Mouse (Mus musculus) hindbrain, embryonic 12.5 days (tissue): ENCODE measurements at regions not wholly inside any gene's neighbourhood (a gene's known extent, or its start where the extent isn't known, plus 50 kb on each side); places are given as distances from the start of the nearest gene placed in this dataset.

Experiments used
- ATAC-seq: fragments of 200-750 bp; cut with Nextera tagmentation; 2 replicates; pipeline ENCODE4 v1.8.0; 2017; ENCODE audit warnings: moderate TSS enrichment; ENCODE audit not compliant: low FRiP score
- H3K27ac ChIP-seq: fragments of 300-500 bp; sonication (generic); 2 replicates; pipeline ENCODE4 v1.5.1; 2016; ENCODE audit warnings: mild to moderate bottlenecking
- H3K27me3 ChIP-seq: fragments of 300-500 bp; sonication (generic); 2 replicates; pipeline ENCODE4 v1.6.1; 2016; ENCODE audit warnings: mild to moderate bottlenecking
- H3K36me3 ChIP-seq: fragments of 300-500 bp; sonication (generic); 2 replicates; pipeline ENCODE4 v1.6.1; 2016; ENCODE audit warnings: mild to moderate bottlenecking
- H3K4me1 ChIP-seq: fragments of 300-500 bp; sonication (generic); 2 replicates; pipeline ENCODE4 v1.6.1; 2016
- H3K4me2 ChIP-seq: fragments of 300-500 bp; sonication (generic); replicated peaks from 2 replicates; pipeline ENCODE4 v1.6.1; 2016; ENCODE audit warnings: mild to moderate bottlenecking
- H3K4me3 ChIP-seq: fragments of 300-500 bp; sonication (generic); 2 replicates; pipeline ENCODE4 v1.5.1; 2016; ENCODE audit warnings: mild to moderate bottlenecking
- H3K9ac ChIP-seq: fragments of 300-500 bp; sonication (generic); 2 replicates; pipeline ENCODE4 v1.6.1; 2016; ENCODE audit warnings: mild to moderate bottlenecking, moderate library complexity
- H3K9me3 ChIP-seq: fragments of 300-500 bp; sonication (generic); replicated peaks from 2 replicates; pipeline ENCODE4 v1.6.1; 2016; ENCODE audit warnings: mild to moderate bottlenecking
- WGBS: fragments of 180-500 bp; shearing (Covaris S2); methylation state at CpG from one replicate; pipeline ENCODE4 v1.1.7; 2016; 5-methylcytosine and 5-hydroxymethylcytosine counted together

DNA sequence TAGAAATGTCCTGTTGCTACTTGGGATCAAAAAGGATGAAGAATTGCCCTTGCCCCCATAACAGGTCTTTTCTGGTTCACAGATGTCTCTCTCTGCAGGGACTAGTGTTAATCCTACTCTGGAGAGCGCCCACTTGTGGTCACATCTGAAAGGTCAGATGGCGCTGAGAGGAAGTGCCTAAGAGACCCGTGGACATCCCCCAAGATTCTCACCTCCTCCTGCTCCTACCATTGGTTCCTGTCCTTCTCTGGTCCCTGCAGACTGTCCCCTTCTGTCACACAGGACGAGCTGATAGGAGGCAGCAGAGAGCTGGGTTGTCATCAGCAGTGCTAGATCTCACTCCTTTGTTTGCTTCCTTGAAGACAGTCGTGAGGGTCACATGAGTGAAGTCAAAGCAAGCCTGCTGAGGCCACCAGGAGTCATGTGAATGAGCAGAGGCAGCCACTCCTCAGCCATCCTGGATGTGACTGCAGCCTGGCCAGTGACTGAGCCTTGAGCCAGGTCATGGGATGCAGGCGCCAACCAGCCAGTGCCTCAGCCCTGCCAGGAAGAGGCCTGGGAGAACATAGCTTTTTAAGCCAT is 420.6 kb downstream of the Matn1 start:
- ATAC-seq, result no peak
- Histone ChIP-seq H3K9ac (no peak overlapping the region), H3K4me2 (no peak overlapping the region), H3K9me3 (no peaks in the 10 kb centered on the region), H3K4me3 (no peak overlapping the region), H3K4me1 (peaks cover 3% of the 10 kb centered on the region; the same call in 1 of the 2 replicates), H3K27me3 (no peaks in the 10 kb centered on the region), H3K27ac (no peak overlapping the region), H3K36me3 (no peaks in the 10 kb centered on the region)
- WGBS, result 25% methylated on average over 6 of the region's 6 CpGs

DNA sequence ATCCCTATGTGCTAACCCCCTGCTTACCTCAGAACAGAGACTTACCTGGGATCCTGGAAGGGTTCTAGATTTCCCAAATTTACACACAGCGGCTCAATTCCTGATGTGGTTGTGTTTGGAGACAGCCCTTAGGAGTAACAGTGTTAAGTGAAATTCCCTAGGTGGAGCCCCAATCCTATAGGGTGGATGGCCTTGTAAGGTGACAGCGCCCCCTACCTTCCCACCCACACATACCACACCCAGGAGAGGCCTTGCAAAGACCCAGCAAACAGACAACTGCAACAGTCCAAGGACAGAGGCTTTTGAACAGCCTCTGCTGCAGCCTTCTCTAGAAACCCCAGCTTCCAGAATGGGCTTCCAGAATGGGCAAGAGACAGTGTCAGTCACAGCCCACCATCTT is 421.8 kb downstream of the Matn1 start:
- no peaks in the 10 kb centered on the region for H3K27me3 ChIP-seq

DNA sequence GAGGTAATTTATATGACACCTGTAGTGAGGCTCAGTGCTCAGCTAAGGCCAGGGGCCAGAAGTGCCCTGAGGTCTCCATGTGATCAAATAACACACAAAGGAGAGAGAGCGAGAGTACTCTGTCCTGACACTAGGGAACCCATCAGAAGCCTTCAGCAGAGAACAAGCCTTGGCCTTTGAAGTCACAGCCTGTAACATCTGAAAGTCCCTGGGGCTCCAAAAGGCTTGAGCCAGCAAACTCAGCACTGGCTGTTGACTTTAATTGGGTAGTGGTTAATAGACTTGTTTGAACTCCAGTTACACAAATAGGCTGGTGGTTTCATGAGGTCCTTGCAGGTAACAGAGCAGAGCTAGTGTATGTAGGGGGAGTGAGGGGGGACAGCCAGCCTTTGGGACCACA is 422.5 kb downstream of the Matn1 start:
- ATAC-seq, result no peak
- WGBS, result 70% methylated on average over 1 of the region's 1 CpGs

More for the DNA sequence above, 421.8 kb downstream of the Matn1 start:
- Histone ChIP-seq H3K4me3 (no peak overlapping the region), H3K9ac (no peak overlapping the region), H3K4me1 (peaks cover 12% of the 10 kb centered on the region), H3K9me3 (no peaks in the 10 kb centered on the region), H3K4me2 (no peak overlapping the region), H3K36me3 (no peaks in the 10 kb centered on the region), H3K27ac (no peak overlapping the region)
- WGBS, result 66% methylated on average over 2 of the region's 2 CpGs
- no peak for ATAC-seq

DNA sequence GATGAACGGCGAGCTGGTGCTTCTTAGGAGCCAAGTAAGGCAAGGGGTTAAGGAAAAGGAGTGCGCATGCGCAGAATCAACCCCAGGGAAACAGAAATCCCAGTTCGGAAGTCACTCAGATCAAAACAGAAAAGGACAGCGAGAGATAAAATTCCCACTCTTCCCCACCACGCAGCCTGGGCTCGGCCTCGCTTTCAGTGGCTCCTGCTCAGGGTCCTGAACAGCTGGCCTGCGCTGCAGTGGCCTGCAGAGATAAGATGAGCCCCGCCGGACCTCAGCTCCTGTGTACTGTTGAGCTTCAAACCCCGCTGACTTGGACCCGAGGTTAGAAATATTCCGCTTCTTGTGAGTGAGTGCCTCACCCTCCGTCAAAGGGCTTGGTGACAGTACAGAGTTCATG is 428.3 kb downstream of the Matn1 start:
- Histone ChIP-seq H3K9ac (no peak overlapping the region), H3K4me2 (no peak overlapping the region), H3K36me3 (no peaks in the 10 kb centered on the region), H3K9me3 (no peaks in the 10 kb centered on the region), H3K4me1 (peaks cover 9% of the 10 kb centered on the region), H3K27ac (no peak overlapping the region), H3K4me3 (no peak overlapping the region), H3K27me3 (no peaks in the 10 kb centered on the region)
- 81% methylated on average over 16 of the region's 16 CpGs for WGBS
- ATAC-seq, result no peak

More for the DNA sequence above, 422.5 kb downstream of the Matn1 start:
- H3K4me2 ChIP-seq, result no peak overlapping the region
- H3K9ac ChIP-seq, result no peak overlapping the region
- H3K4me1 ChIP-seq, result peaks cover 12% of the 10 kb centered on the region
- no peaks in the 10 kb centered on the region for H3K9me3 ChIP-seq
- H3K36me3 ChIP-seq, result no peaks in the 10 kb centered on the region
- H3K27ac ChIP-seq, result no peak overlapping the region
- H3K27me3 ChIP-seq, result no peaks in the 10 kb centered on the region
- no peak overlapping the region for H3K4me3 ChIP-seq

DNA sequence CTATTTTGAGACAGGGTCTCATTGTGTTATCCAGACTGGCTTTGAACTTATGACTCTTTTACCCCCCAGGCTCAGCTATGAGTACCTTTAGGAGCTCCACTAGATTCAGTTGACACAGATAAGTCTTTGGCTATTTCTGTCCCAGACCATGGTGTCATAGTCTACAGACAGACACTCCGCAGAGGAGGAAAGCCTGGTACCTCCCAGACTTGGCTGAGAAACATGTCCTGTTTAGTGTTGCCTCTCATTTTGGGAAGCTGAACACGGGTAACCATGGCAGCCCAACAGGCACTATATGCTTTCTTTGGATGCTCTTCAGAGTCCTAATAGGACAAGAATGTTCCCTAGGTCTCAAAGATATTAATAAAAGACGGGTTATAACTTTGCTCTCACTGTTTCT is 429.0 kb downstream of the Matn1 start:
- H3K9me3 ChIP-seq, result no peaks in the 10 kb centered on the region
- no peaks in the 10 kb centered on the region for H3K36me3 ChIP-seq
- no peak for ATAC-seq
- peaks cover 9% of the 10 kb centered on the region for H3K4me1 ChIP-seq
- no peak overlapping the region for H3K4me2 ChIP-seq
- WGBS, result 80% methylated on average over 3 of the region's 3 CpGs
- no peak overlapping the region for H3K27ac ChIP-seq
- H3K4me3 ChIP-seq, result no peak overlapping the region
- no peak overlapping the region for H3K9ac ChIP-seq
- no peaks in the 10 kb centered on the region for H3K27me3 ChIP-seq

DNA sequence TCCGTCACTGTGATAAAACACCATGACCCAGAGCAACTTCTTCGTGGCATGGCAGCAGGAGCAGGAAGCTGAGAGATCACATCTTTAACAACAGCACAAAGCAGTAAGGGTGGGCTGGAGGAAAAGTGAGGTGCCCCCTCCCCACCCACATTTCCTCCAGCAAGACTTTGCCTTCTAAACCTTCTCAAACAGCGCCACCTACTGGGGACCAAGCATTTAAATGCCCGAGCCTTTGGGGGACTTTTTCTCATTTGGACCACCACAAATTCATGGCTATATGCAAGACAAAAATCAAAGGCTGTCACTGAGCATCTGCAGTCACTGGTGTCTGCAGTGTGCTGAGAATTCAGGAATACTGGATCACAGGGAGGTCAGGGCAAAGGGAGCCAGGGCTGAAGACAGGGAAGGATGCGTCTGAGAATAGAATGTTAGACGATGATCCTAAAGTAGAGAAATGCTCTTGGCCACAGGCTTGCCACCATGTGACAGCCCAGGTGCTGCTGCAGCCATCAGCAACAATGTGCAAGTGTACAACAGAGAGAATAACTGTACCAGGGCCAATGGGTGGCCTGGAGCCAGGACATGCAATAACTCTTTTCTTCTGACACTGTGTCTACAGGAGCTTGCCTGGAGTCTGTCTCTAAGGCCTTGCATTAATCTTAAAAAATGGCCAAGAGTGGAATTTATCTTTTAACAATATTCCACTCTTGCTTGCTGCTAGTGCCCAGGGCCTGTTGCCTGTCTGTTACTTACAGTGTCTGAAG is 430.5 kb downstream of the Matn1 start:
- ATAC-seq, result no peak
- H3K27me3 ChIP-seq, result no peaks in the 10 kb centered on the region
- H3K9me3 ChIP-seq, result no peaks in the 10 kb centered on the region
- 88% methylated on average over 6 of the region's 6 CpGs for WGBS
- no peak overlapping the region for H3K4me3 ChIP-seq
- H3K4me1 ChIP-seq, result peaks cover 9% of the 10 kb centered on the region
- H3K9ac ChIP-seq, result no peak overlapping the region
- no peak overlapping the region for H3K4me2 ChIP-seq
- H3K27ac ChIP-seq, result no peak overlapping the region
- H3K36me3 ChIP-seq, result no peaks in the 10 kb centered on the region

DNA sequence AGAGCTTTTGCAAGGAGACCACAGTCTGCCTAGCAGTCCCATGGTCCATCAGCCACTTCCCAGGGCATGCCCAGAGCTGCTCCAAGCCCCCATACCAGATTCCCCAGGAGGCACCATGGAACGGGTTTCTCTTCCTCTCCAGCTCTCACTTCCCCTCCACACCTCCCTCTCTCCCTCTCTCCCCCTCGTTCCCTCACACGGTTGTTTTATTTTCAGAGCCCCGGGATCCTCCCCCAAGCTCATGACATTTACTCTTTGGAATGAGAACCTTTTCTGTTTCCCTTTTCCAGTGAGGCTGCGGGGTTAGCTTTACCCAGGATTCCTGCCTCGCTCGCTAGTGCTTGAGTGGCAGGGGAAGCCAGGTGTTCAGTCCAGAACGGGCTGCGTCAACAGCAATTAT is 436.9 kb downstream of the Matn1 start:
- 58% methylated on average over 9 of the region's 9 CpGs for WGBS
- ATAC-seq, result no peak

DNA sequence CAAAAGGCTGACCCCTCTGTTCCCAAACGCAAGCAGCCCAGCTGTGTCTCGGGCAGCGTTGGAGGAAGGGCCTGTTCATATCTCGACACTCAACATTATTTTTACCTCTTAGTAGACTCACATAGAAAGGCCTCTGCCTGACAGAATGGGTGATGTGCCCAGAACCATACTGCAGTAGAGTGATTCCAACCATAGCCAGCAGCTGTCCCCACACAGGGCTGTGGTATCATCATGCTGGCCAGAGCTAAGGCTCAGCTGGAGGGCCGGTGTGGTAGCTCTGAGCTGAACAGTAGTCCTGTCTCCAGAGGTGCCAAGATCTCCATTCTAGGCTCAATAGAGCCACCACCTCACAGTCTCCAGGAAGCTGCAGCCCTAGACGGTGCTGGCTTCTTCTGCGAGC is 437.3 kb downstream of the Matn1 start:
- no peaks in the 10 kb centered on the region for H3K9me3 ChIP-seq
- no peak overlapping the region for H3K27ac ChIP-seq
- H3K4me2 ChIP-seq, result no peak overlapping the region
- ATAC-seq, result no peak
- peaks cover 7% of the 10 kb centered on the region for H3K4me1 ChIP-seq
- no peaks in the 10 kb centered on the region for H3K27me3 ChIP-seq
- H3K36me3 ChIP-seq, result no peaks in the 10 kb centered on the region
- no peak overlapping the region for H3K4me3 ChIP-seq
- WGBS, result 79% methylated on average over 7 of the region's 7 CpGs
- H3K9ac ChIP-seq, result no peak overlapping the region

More for the DNA sequence above, 436.9 kb downstream of the Matn1 start:
- H3K36me3 ChIP-seq, result no peaks in the 10 kb centered on the region
- no peak overlapping the region for H3K27ac ChIP-seq
- no peak overlapping the region for H3K9ac ChIP-seq
- H3K9me3 ChIP-seq, result no peaks in the 10 kb centered on the region
- H3K4me3 ChIP-seq, result no peak overlapping the region
- H3K27me3 ChIP-seq, result no peaks in the 10 kb centered on the region
- H3K4me1 ChIP-seq, result peaks cover 7% of the 10 kb centered on the region
- H3K4me2 ChIP-seq, result no peak overlapping the region

DNA sequence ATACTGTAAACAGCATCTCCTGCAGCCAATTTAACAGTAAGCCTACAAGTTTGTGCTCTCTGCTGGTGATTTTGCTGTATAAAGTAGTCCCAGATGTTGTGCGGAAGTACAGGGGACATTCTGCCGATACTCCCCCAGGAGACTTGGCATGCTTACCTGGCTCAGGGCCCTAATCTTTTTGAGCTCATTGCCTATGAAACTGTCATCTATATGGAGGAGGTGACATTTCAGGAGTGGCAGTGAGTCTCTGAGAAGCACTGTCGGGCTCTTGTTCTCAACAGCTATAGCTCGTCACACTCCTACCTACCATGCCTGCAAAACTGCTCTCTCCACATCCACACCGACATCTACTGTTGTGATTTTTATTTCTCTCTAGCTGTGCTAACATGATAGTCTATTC is 439.7 kb downstream of the Matn1 start:
- peaks cover 7% of the 10 kb centered on the region for H3K4me1 ChIP-seq
- H3K4me2 ChIP-seq, result no peak overlapping the region
- 73% methylated on average over 5 of the region's 5 CpGs for WGBS
- H3K27me3 ChIP-seq, result no peaks in the 10 kb centered on the region
- no peak overlapping the region for H3K4me3 ChIP-seq
- 0 out of 2 replicates have a peak, but pooled peaks cover 3% of the 10 kb centered on the region for H3K9me3 ChIP-seq
- H3K9ac ChIP-seq, result no peak overlapping the region
- H3K36me3 ChIP-seq, result no peaks in the 10 kb centered on the region
- no peak for ATAC-seq
- no peak overlapping the region for H3K27ac ChIP-seq

DNA sequence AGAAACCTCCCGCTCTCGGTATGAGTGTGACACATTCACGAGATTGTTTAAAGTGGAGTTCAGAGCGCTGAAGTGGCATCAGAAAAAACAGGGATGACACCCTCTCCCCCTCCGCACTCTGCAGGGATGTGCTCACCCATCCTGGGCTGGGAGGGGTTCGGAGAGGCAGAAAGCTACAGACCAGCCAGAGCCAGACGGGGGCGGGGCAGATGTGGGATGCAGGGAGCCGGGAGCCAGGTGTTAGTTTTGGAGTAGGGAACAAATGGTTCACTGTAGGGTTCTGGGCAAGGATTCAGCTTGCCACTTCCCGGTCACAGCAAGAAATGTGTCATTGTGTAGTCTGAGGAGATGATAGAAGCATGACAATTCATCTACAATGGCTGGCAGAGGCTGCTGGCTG is 442.8 kb downstream of the Matn1 start:
- no peak for ATAC-seq
- H3K9me3 ChIP-seq, result 0 out of 2 replicates have a peak, but pooled peaks cover 3% of the 10 kb centered on the region
- H3K27me3 ChIP-seq, result no peaks in the 10 kb centered on the region
- no peak overlapping the region for H3K9ac ChIP-seq
- H3K4me1 ChIP-seq, result peaks cover 11% of the 10 kb centered on the region
- 79% methylated on average over 10 of the region's 10 CpGs for WGBS
- H3K27ac ChIP-seq, result no peak overlapping the region
- no peak overlapping the region for H3K4me3 ChIP-seq
- H3K4me2 ChIP-seq, result no peak overlapping the region
- H3K36me3 ChIP-seq, result no peaks in the 10 kb centered on the region

DNA sequence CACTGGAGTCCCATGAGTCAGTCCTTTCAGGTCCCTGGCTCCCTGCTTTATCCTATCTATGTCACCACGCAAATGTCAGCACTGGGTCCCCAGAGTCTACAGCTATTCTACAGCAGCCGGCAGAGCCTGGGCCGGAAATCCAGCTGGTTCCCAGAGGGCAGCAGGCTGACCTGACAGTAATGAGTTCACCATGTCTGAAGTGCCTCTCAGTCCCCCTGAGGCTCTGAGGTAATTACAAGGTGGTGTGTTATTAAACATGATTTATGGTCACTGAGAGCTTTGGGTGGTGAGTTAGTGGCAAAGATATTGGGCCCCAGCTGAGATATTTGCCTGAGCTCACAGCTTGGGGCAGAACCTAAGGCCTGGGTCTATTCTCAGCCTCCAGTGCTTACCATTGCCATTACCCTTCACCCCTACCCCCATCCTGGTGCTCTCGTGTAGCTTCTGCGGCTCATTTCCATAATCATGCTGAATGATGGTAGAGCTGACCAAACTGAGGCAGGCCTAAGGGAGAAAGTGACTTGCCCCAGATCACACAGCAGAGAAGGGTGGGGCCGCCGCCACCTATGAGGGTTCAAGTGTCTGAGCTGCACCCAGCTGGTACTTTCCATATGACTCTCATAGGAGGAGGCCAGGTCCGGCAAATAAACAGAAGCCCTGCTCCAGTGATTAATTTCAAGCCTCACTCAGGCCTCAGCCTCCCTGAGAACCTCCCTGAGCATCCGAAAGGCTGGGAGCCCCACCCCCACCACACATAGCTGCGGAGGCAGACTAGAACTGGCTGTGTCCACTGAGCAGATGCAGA is 446.8 kb downstream of the Ptpru start:
- H3K27me3 ChIP-seq, result no peaks in the 10 kb centered on the region
- no peak overlapping the region for H3K9ac ChIP-seq
- H3K36me3 ChIP-seq, result no peaks in the 10 kb centered on the region
- H3K4me1 ChIP-seq, result peaks cover 29% of the 10 kb centered on the region
- WGBS, result 36% methylated on average over 10 of the region's 10 CpGs
- peak; percentile 87 for ATAC-seq
- no peak overlapping the region for H3K4me3 ChIP-seq
- 0 out of 2 replicates have a peak, but pooled peaks cover 3% of the 10 kb centered on the region for H3K9me3 ChIP-seq
- H3K4me2 ChIP-seq, result no peak overlapping the region
- H3K27ac ChIP-seq, result peak overlapping the region; percentile 67

DNA sequence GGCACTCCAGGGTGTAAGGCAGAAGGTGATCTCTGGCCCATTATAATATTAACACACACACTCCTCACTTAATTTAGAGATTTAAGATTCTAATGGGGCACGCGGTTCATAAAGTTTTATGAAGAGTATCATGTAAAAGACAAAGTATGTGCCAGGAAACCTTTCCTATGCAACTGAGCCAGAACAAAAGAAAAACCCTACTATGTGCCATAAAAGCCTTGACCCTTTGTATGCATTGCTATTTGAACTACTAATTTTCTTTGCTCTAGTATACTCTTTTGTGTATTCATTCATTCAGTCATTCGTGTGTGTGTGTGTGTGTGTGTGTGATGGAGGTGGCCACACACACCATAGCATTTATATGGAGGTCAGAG is 446.2 kb downstream of the Ptpru start:
- 0 out of 2 replicates have a peak, but pooled peaks cover 1% of the 10 kb centered on the region for H3K9me3 ChIP-seq
- 95% methylated on average over 3 of the region's 3 CpGs for WGBS

More for the DNA sequence above, 446.2 kb downstream of the Ptpru start:
- Histone ChIP-seq H3K9ac (no peak overlapping the region), H3K36me3 (no peaks in the 10 kb centered on the region), H3K4me1 (peaks cover 29% of the 10 kb centered on the region), H3K27ac (peak overlapping the region; percentile 24), H3K27me3 (no peaks in the 10 kb centered on the region), H3K4me2 (no peak overlapping the region), H3K4me3 (no peak overlapping the region)
- no peak for ATAC-seq
